Mouse (Mus musculus): ENCODE results near the gene Gm3138.
"Not testable (repeated sequence)": the region's sequence is repeated elsewhere in the genome, so short reads cannot be mapped to it uniquely, and the experiment has no call there.

The Gm3138 gene

DNA sequence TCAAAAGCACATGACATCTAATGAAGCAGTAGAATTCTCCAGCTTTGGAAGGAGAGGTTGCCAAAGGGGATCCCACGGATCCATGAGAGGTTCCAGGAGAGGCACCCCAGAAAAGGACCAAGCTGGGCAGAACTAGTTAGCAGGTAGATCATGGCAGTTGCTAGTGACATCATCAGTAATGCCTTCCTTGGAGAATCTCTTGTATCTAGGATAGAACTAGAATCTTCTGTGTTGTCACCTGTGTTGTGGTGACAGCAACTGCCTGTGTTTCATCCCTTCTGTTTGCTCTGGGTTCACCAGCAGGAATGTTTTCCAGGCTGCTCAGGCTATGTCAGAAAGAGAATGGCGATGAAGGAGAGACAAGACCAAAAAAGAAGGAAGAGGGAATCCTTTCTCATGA, at the start of gene Gm3138:
TSS of gene Gm3138 (plus strand) at position 301 of the 400 bp plus-strand sequence.
- DNase-seq (ENCODE audit: low spot score in 2 of 2), result not testable (repeated sequence)

DNA sequence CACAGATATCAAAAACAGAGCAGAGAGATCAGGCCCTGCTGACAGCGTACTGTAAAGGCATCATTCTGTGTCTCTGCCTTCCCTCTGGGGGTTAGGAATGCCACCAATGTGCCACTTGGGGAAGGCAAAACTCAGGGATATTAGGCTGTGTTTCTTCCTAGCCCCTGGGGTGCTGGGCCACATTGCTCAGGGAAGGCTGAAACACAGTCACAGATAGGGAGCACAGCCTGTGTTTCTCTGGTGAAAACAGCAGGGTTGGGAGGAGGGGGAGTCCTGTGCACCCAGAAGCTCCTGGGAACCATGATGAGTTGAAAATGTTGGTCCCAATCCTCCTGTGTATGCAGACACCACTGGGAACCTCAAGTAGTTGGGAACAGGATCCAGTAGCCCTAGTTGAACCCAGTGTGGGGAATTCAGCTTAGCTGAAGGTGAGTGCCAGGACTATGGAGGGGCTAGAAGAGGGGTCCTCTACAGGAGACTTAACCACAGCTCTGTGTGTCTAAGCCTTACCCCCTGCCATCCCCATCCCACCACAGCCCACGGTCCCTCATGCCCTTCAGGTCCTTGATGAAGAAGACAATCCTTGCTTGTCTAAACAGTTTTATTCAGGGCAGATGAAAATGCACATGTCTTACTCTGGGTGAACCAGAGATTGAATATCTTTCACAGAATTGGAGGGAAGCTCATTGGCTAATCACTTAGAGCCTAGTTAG, 20.0 kb downstream of the Gm3138 start:
- DNase-seq (ENCODE audit: low spot score in 2 of 2), result not testable (repeated sequence)

DNA sequence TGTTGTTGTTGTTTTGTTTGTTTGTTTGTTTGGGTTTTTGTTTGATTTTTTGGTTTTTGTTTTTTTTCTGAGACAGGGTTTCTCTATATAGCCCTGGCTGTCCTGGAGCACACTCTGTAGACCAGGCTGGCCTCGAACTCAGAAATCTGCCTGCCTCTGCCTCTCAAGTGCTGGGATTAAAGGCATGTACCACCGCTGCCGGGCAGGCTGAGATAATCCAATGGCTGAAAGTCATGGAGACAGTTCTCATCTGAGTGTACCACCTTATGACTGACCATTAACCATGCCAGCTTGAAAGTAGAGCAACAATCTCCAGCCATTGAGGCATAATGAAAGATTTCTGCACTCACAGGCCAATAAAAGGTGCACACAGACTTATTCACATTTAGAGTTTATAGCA, 30.4 kb downstream of the Gm3138 start:
- DNase-seq (ENCODE audit: low spot score in 2 of 2), result not testable (repeated sequence)

Data from heart, adult 9 months (tissue).